Mouse (Mus musculus): ENCODE measurements around the gene Tnf.

Gene Tnf

GRCm38 (mm10) chr17:35233114-35233980 is 31.5 kb upstream of the Tnf start, which contains the start of gene Atp6v1g2:
TSS of gene Atp6v1g2 (plus strand) at chr17:35233660.
- peak; percentile 46 for DNase-seq

- no peak for DNase-seq
Observed at GRCm38 (mm10) chr17:35232659-35233058, 30.9 kb upstream of the Tnf start.

GRCm38 (mm10) chr17:35232043-35232442 is 30.2 kb upstream of the Tnf start:
- peak; percentile 77 to 94 for DNase-seq

GRCm38 (mm10) chr17:35231022-35231421 is 29.2 kb upstream of the Tnf start:
- no peak for DNase-seq

GRCm38 (mm10) chr17:35226561-35227046 is 24.8 kb upstream of the Tnf start:
- peak; percentile 45 to 50 for DNase-seq

- DNase-seq: no peak
Observed at GRCm38 (mm10) chr17:35225456-35225855, 23.6 kb upstream of the Tnf start.

- DNase-seq: no peak
Observed at GRCm38 (mm10) chr17:35224641-35225040, 22.8 kb upstream of the Tnf start.

GRCm38 (mm10) chr17:35222299-35222698 is 20.5 kb upstream of the Tnf start:
- DNase-seq: peak in 1 of 2 experiments; percentile 33

GRCm38 (mm10) chr17:35220156-35220952 is 18.5 kb upstream of the Tnf start, which contains the start of gene Gm16181:
TSS of gene Gm16181 (plus strand) at chr17:35220834.
- peak in 1 of 2 experiments; percentile 58 for DNase-seq

GRCm38 (mm10) chr17:35219601-35220041 is 17.8 kb upstream of the Tnf start:
- DNase-seq: peak; percentile 41 to 43

- peak; percentile 55 to 56 for DNase-seq
Observed at GRCm38 (mm10) chr17:35218516-35219193, 16.8 kb upstream of the Tnf start.

GRCm38 (mm10) chr17:35213071-35213470 is 11.3 kb upstream of the Tnf start:
- no peak for DNase-seq

- DNase-seq: no peak
Observed at GRCm38 (mm10) chr17:35210593-35210992, 8.8 kb upstream of the Tnf start.

- no peak for DNase-seq
Observed at GRCm38 (mm10) chr17:35209785-35210535, 8.2 kb upstream of the Tnf start.

- DNase-seq: no peak
Observed at GRCm38 (mm10) chr17:35205380-35205769, 3.6 kb upstream of the Tnf start.

- DNase-seq: no peak
Observed at GRCm38 (mm10) chr17:35204494-35205379, 2.9 kb upstream of the Tnf start, which contains the start of gene Lta. TSS of gene Lta (minus strand) at chr17:35205351.

GRCm38 (mm10) chr17:35202442-35202841 is 635 bp upstream of the Tnf start:
- no peak for DNase-seq

- no peak for DNase-seq
Observed at GRCm38 (mm10) chr17:35201128-35201527, 679 bp downstream of the Tnf start.

GRCm38 (mm10) chr17:35200398-35200797 is 1.4 kb downstream of the Tnf start:
- no peak for DNase-seq

- no peak for DNase-seq
Observed at GRCm38 (mm10) chr17:35198946-35199345, 2.9 kb downstream of the Tnf start.

- DNase-seq: no peak
Observed at GRCm38 (mm10) chr17:35198029-35198428, 3.8 kb downstream of the Tnf start.

Measured in kidney, postnatal 36 days (tissue).